Mouse (Mus musculus) retina, adult 2 months (tissue): ENCODE data around the gene Hnf4a.
"Not testable (repeated sequence)": the region's sequence is repeated elsewhere in the genome, so short reads cannot be mapped to it uniquely, and the experiment has no call there.

Experiments used
- DNase-seq: peaks from one replicate; pipeline ENCODE4 v3.0.0-alpha.2; 2012; ENCODE audit warnings: low read depth, low spot score

Gene Hnf4a

DNA sequence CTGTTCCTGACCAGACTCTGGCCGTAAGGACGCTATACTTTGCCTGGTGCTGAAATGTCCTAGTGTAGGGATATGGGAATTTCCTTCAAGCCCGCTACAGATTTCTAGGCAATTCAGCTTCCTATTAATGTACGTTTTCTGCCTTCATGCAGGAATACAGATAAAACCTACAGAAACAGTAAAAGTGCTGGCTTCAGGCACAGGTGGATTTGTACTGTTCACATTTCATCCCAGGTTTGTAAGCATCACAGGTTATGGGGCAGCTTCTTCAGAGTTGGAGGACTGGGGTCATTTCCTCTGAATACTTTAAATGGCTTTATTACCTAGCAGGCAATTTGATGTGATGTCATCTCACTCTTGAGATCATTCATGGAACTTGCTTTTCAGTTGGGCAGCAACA lies 111.3 kb downstream of the Hnf4a start:
- DNase-seq: no peak

DNA sequence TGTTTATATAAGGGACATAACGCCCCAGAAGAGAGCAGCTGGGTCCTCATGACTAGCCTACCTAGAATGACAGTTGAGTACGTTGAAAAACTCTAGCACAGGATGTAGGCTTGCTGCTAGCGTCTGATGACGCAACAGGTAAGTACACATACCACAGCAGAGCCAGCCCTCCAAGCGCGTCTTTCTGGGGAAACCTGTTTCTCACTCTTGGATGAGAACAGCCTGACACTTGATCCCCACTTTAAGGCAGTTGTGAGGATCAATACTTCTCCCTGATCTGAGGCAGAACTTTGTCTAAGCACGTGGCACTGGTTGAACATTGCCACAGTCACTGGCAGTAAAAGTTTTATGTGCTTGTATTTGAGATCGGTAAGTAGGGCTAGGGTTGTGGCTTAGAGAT lies 113.8 kb downstream of the Hnf4a start:
- DNase-seq: no peak

DNA sequence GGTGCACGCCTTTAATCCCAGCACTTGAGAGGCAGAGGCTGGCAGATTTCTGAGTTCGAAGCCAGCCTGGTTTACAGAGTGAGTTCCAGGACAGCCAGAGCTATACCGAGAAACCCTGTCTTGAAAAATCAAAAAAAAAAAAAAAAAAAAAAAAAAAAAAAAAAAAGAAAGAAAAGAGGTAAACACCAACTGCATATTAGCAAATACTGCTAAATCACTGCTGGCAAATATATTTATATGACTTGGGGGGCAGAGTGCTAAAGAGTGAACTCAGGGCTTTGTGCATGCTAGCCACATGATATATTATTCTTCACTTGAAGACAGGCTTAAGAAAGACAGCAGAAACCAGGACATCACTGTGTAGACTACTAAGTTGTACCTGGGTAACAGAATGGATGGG lies 114.8 kb downstream of the Hnf4a start:
- not testable (repeated sequence) for DNase-seq
